Mouse (Mus musculus): ENCODE measurements around the gene Nrn1.

Nrn1 gene

DNA sequence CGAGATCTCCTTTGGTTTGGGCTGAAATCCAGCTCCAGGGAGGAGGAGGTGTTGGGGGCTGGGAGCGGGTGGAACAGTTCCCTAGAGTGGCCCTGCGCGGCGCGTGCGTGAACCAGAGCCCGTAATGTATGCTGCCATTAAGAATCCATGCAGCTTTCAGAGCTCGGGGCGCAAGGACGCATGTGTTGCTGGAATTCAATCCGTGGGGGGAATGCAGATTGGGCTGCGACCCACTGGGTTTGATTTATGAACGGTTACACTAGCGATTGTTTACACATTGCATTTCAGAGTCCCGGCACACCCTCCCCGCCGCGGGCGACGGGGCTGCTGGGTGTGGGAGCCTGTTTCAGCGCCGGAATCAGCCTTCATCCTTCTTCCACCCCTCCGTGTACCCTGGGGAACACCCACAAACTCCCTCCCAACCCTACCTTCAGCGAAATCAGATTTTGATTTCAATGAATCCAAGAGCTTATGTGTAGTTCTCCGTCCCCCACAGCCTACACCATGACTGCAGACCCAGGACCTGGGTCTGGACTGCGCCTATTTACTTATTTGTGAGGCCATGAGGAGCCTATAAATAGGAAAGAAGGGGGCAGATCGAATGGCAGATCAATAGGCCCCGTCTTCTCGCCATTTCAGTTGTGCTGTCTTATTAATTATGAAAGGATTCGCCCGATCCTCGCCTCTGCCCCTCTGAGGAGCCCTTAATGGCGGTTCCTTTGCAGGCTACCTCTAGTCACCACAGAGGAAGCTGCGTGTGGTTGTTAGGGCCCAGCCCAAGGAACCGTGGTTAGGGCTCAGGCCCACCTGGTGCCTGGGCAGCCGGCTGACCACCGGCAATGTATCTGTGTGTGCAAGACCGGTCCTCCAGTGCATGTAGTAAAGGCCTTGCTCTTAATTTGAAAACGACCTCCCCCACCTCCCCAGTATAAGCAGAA lies 10.1 kb downstream of the Nrn1 start:
- DNase-seq (ENCODE audit: low spot score) = no peak

DNA sequence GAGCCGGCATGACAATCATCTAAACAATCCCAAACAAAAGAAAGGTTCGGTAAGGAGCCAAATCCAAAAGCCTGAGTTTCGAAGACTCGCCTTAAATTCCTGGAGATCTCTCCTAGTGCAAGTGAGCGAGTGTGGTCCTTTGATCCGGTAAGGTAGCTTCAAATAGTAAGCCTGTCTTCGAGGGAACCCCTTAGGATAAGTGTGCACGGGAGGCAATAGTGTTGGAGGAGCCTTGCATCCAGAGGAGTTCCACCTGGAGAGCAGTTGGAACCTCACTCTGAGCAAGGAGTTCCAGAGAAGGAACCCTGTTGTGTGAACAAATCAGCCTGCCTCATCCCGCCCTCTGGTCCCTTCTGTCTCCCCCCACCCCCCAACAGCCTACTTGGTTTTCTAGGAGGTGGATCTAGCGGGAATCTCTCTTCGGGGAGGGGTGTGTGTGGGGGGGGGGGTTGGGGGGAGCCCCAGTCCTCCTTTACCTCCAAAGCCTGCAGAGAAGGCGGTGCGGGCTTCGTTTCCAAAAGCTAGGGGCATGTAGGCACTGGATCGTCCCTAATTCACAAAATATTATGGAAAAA lies 11.1 kb downstream of the Nrn1 start:
- no peak for DNase-seq (ENCODE audit: low spot score)

DNA sequence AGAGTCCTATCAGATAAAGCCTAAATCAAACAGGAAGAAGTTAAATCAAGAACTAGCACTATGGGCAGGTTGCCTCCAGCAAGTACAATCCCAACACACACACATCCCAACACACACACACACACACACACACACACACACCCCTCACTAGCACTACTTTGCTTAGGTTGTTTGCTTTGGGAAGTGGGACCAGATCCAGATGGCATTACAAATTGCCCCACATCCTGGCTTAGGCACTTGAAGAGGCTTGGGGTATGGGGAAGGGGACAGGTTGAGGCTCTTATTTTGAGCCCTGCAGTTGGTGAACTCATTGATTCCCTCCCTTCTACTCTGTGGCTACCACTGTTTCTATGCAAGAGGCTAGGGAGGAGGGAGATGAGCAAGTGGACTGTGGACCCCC lies 12.6 kb downstream of the Nrn1 start:
- DNase-seq (ENCODE audit: low spot score) = no peak

DNA sequence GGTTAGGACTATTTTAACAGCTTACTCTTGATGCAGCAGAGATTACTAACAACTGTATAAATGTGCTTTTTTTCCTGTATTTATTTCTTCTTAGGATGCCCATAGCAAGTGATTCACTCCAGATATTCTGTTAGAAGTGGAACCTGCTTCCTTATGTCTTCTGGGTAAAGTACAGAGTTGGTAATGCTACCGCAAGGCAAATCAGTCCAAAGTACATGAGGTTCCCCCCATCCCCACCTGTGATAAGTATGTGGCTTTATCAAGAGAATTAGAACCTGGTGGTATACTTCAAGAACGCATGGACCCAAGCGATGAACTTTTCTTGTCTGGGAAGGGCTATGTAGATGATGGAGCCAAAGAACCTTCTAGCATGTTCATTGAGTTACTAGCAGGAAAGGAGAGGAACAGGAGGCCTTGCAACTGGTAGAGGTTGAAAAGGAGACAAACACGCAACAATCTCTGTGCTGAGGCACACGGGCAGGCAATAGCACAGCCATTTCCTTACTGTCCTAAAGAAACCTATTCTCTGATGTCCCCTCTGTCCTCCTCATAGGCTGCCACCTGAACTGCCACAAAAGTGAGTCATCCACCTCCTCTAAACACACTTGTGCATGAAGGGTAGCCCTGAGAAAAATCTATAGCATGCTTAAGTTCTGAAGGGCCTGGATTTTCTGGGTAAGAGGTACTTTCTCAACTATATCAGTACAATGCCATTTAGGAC lies 14.5 kb downstream of the Nrn1 start:
- no peak for DNase-seq (ENCODE audit: low spot score)

DNA sequence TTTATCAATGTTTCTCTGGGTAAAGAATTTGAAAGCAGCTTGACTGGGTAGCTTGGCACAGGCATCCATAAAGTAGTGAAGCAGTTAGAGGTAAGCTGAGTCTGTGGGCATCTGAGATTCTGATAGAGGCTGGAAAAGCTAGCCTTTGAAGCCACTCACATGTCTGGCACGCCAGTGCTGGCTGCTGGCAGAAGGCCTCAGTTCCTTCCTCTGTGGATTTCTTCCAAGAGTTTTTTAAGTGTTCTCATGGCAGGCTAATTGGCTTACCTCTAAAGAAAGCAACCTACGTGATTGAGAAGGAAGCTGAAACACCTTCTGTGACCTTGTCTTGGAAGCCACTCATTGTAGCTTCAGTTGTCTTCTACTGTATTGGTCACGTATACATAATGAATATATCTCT lies 17.6 kb downstream of the Nrn1 start:
- DNase-seq (ENCODE audit: low spot score) = no peak

DNA sequence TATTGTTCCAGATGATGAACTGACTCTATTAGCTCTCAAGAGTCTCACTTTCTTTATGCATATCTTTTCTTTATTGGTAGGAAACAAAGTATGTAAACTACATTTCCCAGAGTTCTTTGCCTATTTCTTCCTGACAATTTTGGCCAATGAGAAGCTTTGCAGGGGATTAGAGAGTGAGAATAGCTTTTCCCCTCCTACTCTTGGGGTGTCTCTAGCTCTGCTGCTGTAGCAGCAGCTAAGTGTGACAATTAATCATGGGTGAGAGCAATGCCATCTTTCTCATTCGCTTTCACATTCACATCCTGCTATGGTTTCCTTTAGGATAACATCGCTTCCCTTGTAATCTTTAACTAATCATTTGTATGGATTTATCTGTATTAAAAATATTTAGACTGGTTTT lies 18.2 kb downstream of the Nrn1 start:
- no peak for DNase-seq (ENCODE audit: low spot score)

DNA sequence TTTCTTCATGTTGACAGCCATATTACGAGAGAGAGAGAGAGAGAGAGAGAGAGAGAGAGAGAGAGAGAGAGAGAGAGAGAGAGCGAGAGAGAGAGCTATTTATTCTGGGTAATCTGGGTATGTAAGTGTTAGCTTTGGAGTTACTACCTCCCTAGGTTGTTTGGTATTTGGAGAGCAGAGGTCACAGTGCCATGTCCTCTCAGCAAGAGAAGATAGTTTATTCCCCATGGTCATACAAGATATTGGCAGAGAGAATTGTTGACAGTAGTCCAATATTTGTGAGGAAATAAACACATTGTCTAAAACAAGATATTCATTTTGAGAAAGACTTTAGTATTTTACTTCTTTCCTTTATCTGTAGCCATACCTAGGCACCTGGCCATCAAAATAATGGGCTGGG lies 20.8 kb downstream of the Nrn1 start:
- DNase-seq (ENCODE audit: low spot score) = no peak

DNA sequence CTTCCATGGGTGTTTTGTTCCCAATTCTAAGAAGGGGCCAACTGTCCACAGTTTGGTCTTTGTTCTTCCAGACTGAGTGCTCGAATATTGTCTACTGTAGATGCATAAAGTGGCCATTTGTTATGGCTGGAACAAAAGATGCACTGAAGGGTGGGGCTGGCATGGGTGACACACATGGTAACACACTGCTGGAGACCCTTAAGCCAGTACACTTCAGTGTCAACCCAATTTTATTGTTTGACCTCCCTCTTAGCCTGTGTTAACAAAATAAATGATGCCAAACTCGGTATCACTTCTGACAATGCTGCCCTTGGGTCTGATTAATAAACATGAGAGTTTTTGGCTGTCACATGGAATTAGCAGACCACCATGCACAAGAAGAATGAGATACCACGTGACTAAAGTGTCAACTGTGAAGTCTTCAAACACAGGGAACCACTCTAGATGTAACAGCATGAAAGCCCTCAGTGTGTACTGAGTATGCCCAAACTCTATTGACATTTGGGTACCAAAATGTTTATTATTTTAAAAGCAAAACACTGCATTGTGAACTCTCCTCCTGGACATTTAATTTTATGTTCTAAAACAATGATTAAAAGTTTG lies 27.7 kb downstream of the Nrn1 start:
- DNase-seq (ENCODE audit: low spot score) = no peak

DNA sequence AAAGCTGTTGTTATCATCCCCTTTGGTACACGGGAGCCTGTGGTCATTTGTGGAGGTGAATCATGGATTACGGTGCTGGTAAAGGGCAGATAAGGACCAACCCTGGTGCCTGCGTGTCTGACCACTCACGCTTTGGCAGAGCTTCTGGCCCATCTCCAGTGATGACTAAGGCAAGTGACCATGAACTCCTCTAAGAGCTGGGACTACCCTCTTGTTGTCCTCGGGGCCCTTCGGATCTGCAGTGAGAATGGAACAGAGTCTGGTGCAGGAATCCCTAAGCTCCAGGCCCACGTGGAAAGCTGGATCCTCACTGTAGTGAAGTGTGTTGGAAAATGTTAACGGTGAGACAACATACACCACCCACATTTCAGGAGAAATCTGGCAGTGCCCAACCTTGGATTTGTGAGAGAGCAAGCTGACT lies 38.6 kb downstream of the Nrn1 start:
- DNase-seq (ENCODE audit: low spot score) = peak; percentile 55

DNA sequence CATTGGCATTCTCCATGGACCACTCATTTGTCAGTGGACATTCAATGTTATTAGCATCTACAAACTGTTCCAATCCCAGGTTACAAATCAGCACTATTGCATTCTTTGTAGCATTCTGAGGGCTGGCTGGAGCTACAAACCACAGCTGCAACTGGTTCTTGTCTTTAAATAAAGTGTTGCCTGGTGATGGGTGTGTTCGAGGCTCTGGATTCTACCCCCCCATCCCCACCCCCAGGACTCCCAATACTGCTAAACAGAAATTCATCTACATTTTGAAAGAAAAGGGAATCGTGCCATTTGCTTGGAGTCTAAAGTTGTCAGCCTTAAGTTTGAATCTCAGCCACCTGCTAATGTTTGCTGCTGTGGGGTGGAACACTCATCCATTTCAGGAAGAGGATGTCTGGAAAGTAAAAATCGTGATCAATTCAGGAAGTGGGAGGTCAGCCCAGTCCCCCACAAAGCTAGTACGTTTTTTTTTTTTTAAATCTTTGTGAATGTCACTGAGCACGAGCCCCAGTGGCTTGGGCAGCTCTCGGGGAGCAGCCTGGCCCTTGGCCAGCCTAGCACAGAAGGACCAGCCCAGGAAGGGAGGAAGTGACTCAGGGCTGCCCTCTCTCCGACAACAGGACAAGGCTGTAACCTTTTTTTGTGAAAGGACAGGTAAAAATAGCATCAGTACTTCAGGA lies 39.3 kb downstream of the Nrn1 start:
- no peak for DNase-seq (ENCODE audit: low spot score)

DNA sequence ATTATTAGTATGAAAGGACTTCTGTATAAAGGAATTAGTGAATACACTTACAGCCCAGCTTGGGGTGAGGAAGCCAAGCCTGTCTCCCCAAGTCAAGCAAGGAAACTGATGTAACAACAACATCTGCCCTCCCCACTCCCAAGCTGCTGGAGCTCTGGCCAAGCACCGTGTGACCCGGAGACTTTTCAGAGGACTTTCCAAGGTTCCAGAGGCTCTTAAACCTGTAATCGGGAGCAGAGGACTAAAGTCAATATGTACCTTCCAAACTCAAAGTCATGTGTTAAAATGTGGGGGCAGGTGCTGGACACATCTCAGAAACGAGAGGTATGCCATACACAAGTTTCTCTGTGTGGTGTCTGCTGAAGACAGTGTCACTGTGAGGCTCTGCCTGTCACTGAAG lies 51.4 kb downstream of the Nrn1 start:
- DNase-seq (ENCODE audit: low spot score) = no peak

DNA sequence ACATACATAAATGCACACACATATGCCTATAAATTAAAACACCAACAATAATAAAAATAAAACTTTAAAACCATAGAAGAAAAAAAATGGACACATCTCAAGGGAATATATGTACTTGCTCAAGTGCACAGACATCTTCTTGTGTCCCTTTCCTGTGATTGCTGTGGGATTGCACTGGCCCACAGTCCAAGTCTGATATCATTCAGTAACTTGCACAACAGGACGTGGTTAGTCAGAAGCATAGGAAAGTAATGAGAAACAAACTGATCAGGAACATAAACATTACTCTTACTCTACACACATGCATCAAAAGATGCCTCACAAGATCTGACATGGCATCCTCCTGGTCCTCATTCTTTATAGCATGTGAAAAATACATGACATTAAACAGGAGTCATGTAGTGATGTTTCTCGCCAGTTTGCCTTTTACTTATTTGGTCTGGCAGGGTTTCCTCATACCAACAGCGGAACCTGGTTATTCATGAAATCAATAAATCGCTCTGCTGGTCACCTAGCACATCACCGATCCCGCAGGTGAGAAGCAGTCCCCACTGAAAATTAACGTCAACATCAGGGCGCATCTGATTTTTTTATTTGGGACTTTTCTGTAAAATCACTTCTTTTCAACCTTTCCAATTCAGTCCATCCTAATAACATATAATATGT lies 54.1 kb downstream of the Nrn1 start:
- no peak for DNase-seq (ENCODE audit: low spot score)

DNA sequence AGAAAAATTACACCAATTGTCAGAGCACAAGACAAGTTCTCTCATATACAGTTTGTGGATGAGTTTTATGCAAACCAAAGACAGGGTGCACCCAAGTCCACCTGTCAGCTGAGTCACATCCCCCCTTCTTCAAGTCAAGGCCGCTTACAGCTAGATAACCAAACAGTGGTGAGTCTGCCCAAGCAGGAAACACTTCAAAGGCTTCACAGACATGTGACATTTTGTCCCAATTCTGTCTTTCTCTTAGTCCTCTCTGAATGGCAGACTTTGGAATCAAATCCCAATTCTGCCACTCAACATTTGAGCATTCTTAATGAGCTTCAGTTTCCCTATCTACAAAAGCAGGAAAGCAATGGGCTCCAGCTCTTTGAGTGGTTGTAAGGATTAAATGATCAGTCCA lies 55.6 kb downstream of the Nrn1 start:
- DNase-seq (ENCODE audit: low spot score) = no peak

All from MN1 (cell line).